8 mouse cellular contexts compared by ENCODE assay signal in the genomic region with DNA sequence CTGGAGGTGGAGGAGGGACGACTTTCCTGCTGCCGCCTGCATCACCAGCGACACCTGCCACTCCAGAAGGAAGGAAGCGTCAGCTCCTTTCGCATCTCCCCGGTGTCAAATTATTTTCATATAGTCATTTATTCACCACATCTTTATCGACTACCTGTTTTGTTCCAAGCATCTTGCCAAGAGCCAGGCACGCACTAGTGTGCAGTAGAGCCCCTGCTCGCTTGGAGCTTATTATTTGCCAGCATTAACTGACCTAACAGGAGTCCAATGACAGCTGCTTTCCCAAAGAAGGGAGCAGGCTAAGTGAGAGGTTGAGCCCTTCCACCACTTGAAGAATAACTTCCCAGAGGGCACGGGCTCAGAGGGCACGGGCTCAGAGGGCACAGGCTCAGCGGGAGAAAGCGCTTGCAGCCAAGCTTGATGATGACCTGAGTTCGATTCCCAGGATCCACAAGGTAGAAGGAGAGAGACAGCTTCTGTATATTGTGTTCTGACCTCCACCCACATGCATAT. TPM values are rescaled to one million over a fixed set of nuclear protein-coding genes. Genes with fewer than 3 reads are reported as not detected.
DNase-seq lines count a peak whose midpoint lies in the region; ATAC-seq and TF ChIP-seq lines count a peak whose summit lies in the region.

A gene (minus strand): TSS at position 337 of the 513 bp plus-strand sequence.

- H3K79me2 ChIP-seq in heart, adult 2 months (replicated peaks; ENCODE audit: control insufficient read depth, insufficient read depth, low read length), result no peaks in the 10 kb centered on the region

- H3K36me3 ChIP-seq in heart, adult 2 months (ENCODE audit: control insufficient read depth, insufficient read depth, low read length), result no peaks in the 10 kb centered on the region
- no peaks in the 10 kb centered on the region for H3K36me3 ChIP-seq in liver, embryonic 12.5 days
- no peaks in the 10 kb centered on the region for H3K36me3 ChIP-seq in small intestine, adult 2 months (ENCODE audit: control insufficient read depth, insufficient read depth, low read length)

- no peak for TF ChIP-seq CTCF in gastrocnemius, adult 2 months (IDR thresholded peaks at IDR 0.05)
- TF ChIP-seq CTCF in brain, embryonic 14.5 days (IDR thresholded peaks at IDR 0.05; ENCODE audit: borderline replicate concordance, extremely low read depth, insufficient read depth, insufficient read length), result no peak
- TF ChIP-seq CTCF in heart, adult 2 months (IDR thresholded peaks at IDR 0.05), result no peak
- 0 out of 2 replicates have a peak, but pooled peaks have one; percentile 10 for TF ChIP-seq CTCF in small intestine, adult 2 months (IDR thresholded peaks at IDR 0.05; ENCODE audit: extremely low read depth, insufficient read length, insufficient replicate concordance, low read depth, low read length)

- peak within 1 kb of the TSS; percentile 78 for H3K9ac ChIP-seq in heart, adult 2 months (ENCODE audit: low read depth, low read length)
- peak within 1 kb of the TSS; percentile 60 for H3K9ac ChIP-seq in liver, embryonic 12.5 days

- 0 out of 2 replicates have a peak, but pooled peaks have one; percentile 1 for ATAC-seq in liver, embryonic 12.5 days

- intact Hi-C loops in gastrocnemius, adult 2 months (cut with DNase I), result no loop called here
- intact Hi-C loops in heart, adult 2 months (cut with DNase I), result no loop called here

- peak within 1 kb of the TSS; percentile 87 for H3K4me3 ChIP-seq in gastrocnemius, adult 2 months
- H3K4me3 ChIP-seq in heart, adult 2 months, result peak within 1 kb of the TSS; percentile 68
- H3K4me3 ChIP-seq in liver, embryonic 12.5 days, result peak within 1 kb of the TSS; percentile 63
- peak within 1 kb of the TSS; percentile 80 for H3K4me3 ChIP-seq in small intestine, adult 2 months (ENCODE audit: low read depth, low read length)

- TF ChIP-seq POLR2A in brain, embryonic 14.5 days (IDR thresholded peaks at IDR 0.05; ENCODE audit: borderline replicate concordance, extremely low read depth, insufficient read depth, insufficient read length, poor library complexity, severe bottlenecking), result no peak
- TF ChIP-seq POLR2A in heart, adult 2 months (IDR thresholded peaks at IDR 0.05; ENCODE audit: insufficient read depth, low read depth, low read length), result no peak
- TF ChIP-seq POLR2A in small intestine, adult 2 months (IDR thresholded peaks at IDR 0.05; ENCODE audit: low read depth, low read length), result no peak

- H3K27me3 ChIP-seq in heart, adult 2 months (ENCODE audit: control insufficient read depth, insufficient read depth, low read length), result peaks cover 3% of the 10 kb centered on the region; the same call in 1 of the 2 replicates
- H3K27me3 ChIP-seq in liver, embryonic 12.5 days (replicated peaks), result peaks cover 23% of the 10 kb centered on the region
- H3K27me3 ChIP-seq in small intestine, adult 2 months (ENCODE audit: control insufficient read depth, insufficient read depth, low read length), result peaks cover 15% of the 10 kb centered on the region

- 9% methylated on average over 14 of the region's 14 CpGs for WGBS in heart, adult 2 months
- 11% methylated on average over 14 of the region's 14 CpGs for WGBS in liver, embryonic 12.5 days (ENCODE audit: insufficient replicate concordance)
- WGBS in small intestine, adult 2 months, result 6% methylated on average over 14 of the region's 14 CpGs

- no peak for TF ChIP-seq EP300 in heart, adult 2 months (IDR thresholded peaks at IDR 0.05; ENCODE audit: insufficient read depth, low read depth, low read length)

- H3K4me1 ChIP-seq in heart, adult 2 months (ENCODE audit: control insufficient read depth, insufficient read depth, low read length), result no peaks in the 10 kb centered on the region
- peaks cover 22% of the 10 kb centered on the region for H3K4me1 ChIP-seq in liver, embryonic 12.5 days
- peaks cover 6% of the 10 kb centered on the region; the same call in 1 of the 2 replicates for H3K4me1 ChIP-seq in small intestine, adult 2 months (ENCODE audit: control insufficient read depth, insufficient read depth, insufficient read length, low read length)

- H3K4me2 ChIP-seq in liver, embryonic 12.5 days, result peak within 1 kb of the TSS; percentile 97

- H3K27ac ChIP-seq in gastrocnemius, adult 2 months, result peak within 1 kb of the TSS; percentile 64
- peak within 1 kb of the TSS; percentile 59 for H3K27ac ChIP-seq in heart, adult 2 months
- H3K27ac ChIP-seq in liver, embryonic 12.5 days, result no peak within 1 kb of the TSS
- peak within 1 kb of the TSS; percentile 47 for H3K27ac ChIP-seq in small intestine, adult 2 months (ENCODE audit: insufficient read depth, low read depth, low read length)

- DNase-seq in gastrocnemius, adult 2 months, result no peak
- DNase-seq in gastrocnemius, postnatal 4 days (ENCODE audit: low spot score in 2 of 2), result no peak
- DNase-seq in brain, embryonic 14.5 days (ENCODE audit: low read depth), result peak; percentile 69
- DNase-seq in heart, adult 2 months, result no peak
- peak; percentile 60 to 69 for DNase-seq in kidney, adult 8-10 months
- no peak for DNase-seq in thymus, postnatal 14 days

- no peaks in the 10 kb centered on the region for H3K9me3 ChIP-seq in liver, embryonic 12.5 days (replicated peaks)

RNA-seq across cellular contexts. Expression of the gene that starts here (rescaled TPM):
- 10 to 100 TPM in 1 of 2 experiments, 1 to 10 TPM in 1; 2.3 to 10.1 TPM for total RNA-seq in gastrocnemius, adult 2 months (2021)
- total RNA-seq in gastrocnemius, postnatal 4 days (2021), result 1 to 10 TPM; 2.1 to 2.3 TPM
- 35.9 and 75.9 TPM in 2 replicates for polyA plus RNA-seq in brain, embryonic 14.5 days (2012; rRNA removed)
- 10 to 100 TPM; 55.2 to 68.8 TPM for total RNA-seq in heart, adult 2 months (2021)
- 28.8 and 30.5 TPM in 2 replicates for polyA plus RNA-seq in heart, adult 2 months (2012; rRNA removed)
- polyA plus RNA-seq in liver, embryonic 12.5 days (2016; fragmentation: Nextera tagmentation; extraction: Ambion mirVana), result 4.9 TPM in 2 replicates
- 3.3 and 3.8 TPM in 2 replicates for polyA plus RNA-seq in small intestine, adult 2 months (2012; rRNA removed)

Comparison
In these comparisons a context has a peak if more than half of its experiments do, and no peak if none do; other contexts are left out.
1. RNA of the gene that starts here (total RNA-seq): 55.2 to 68.8 TPM in heart, adult 2 months; 2.3 to 10.1 TPM in gastrocnemius, adult 2 months and 2.1 to 2.3 TPM in gastrocnemius, postnatal 4 days; every median in the first group is over 4 times any median in the second.
2. DNase-seq: peak in brain, embryonic 14.5 days (single experiment) and kidney, adult 8-10 months (2 of 2); none in gastrocnemius, adult 2 months (single experiment), gastrocnemius, postnatal 4 days (0 of 2), heart, adult 2 months (0 of 2) and thymus, postnatal 14 days (single experiment).
3. Peak in every context shown above with its lines, with median percentiles within 50 percentile points of each other: H3K4me3 ChIP-seq.